Mouse (Mus musculus): ENCODE measurements at regions not wholly inside any gene's neighbourhood (a gene's known extent, or its start where the extent isn't known, plus 50 kb on each side); places are given as distances from the start of the nearest gene placed in this dataset.
"Not testable (repeated sequence)": the region's sequence is repeated elsewhere in the genome, so short reads cannot be mapped to it uniquely, and the experiment has no call there.

GRCm38 (mm10) chr4:10723341-10723740 is 151.0 kb upstream of the 2610301B20Rik start:
- H3K36me3 ChIP-seq (ENCODE audit: control insufficient read depth, insufficient read depth, low read length), result no peaks in the 10 kb centered on the region
- H3K4me3 ChIP-seq (ENCODE audit: control insufficient read depth, insufficient read depth, low read length), result no peak overlapping the region
- no peak overlapping the region for H3K27ac ChIP-seq (ENCODE audit: control insufficient read depth, insufficient read depth, low read length)
- H3K4me1 ChIP-seq (replicated peaks; ENCODE audit: control insufficient read depth, insufficient read depth, low read length), result no peaks in the 10 kb centered on the region
- WGBS, result 90% methylated on average over 4 of the region's 4 CpGs
- TF ChIP-seq CTCF (IDR thresholded peaks at IDR 0.05; ENCODE audit: borderline replicate concordance, control insufficient read depth, extremely low read depth, insufficient read depth, low read length, poor library complexity), result no peak
- no peak for TF ChIP-seq POLR2A (IDR thresholded peaks at IDR 0.05; ENCODE audit: control insufficient read depth, extremely low read depth, insufficient read depth, low read length, poor library complexity)
- H3K27me3 ChIP-seq (ENCODE audit: control insufficient read depth, insufficient read depth, low read length), result no peaks in the 10 kb centered on the region
- no peak for DNase-seq

GRCm38 (mm10) chr4:10727894-10728293 is 146.4 kb upstream of the 2610301B20Rik start:
- no peaks in the 10 kb centered on the region for H3K36me3 ChIP-seq (ENCODE audit: control insufficient read depth, insufficient read depth, low read length)
- no peaks in the 10 kb centered on the region for H3K27me3 ChIP-seq (ENCODE audit: control insufficient read depth, insufficient read depth, low read length)
- no peak overlapping the region for H3K27ac ChIP-seq (ENCODE audit: control insufficient read depth, insufficient read depth, low read length)
- 92% methylated on average over 3 of the region's 3 CpGs for WGBS
- no peak for DNase-seq
- no peak overlapping the region for H3K4me3 ChIP-seq (ENCODE audit: control insufficient read depth, insufficient read depth, low read length)
- TF ChIP-seq POLR2A (IDR thresholded peaks at IDR 0.05; ENCODE audit: control insufficient read depth, extremely low read depth, insufficient read depth, low read length, poor library complexity) (no peak), CTCF (IDR thresholded peaks at IDR 0.05; ENCODE audit: borderline replicate concordance, control insufficient read depth, extremely low read depth, insufficient read depth, low read length, poor library complexity) (no peak)
- H3K4me1 ChIP-seq (replicated peaks; ENCODE audit: control insufficient read depth, insufficient read depth, low read length), result no peaks in the 10 kb centered on the region

- Histone ChIP-seq H3K27ac (ENCODE audit: control insufficient read depth, insufficient read depth, low read length) (no peak overlapping the region), H3K36me3 (ENCODE audit: control insufficient read depth, insufficient read depth, low read length) (no peaks in the 10 kb centered on the region), H3K4me3 (ENCODE audit: control insufficient read depth, insufficient read depth, low read length) (no peak overlapping the region), H3K27me3 (ENCODE audit: control insufficient read depth, insufficient read depth, low read length) (no peaks in the 10 kb centered on the region), H3K4me1 (replicated peaks; ENCODE audit: control insufficient read depth, insufficient read depth, low read length) (peaks cover 4% of the 10 kb centered on the region; the same call in 1 of the 2 replicates)
- 18% methylated on average over 3 of the region's 3 CpGs for WGBS
- no peak for DNase-seq
- no peak for TF ChIP-seq CTCF (IDR thresholded peaks at IDR 0.05; ENCODE audit: borderline replicate concordance, control insufficient read depth, extremely low read depth, insufficient read depth, low read length, poor library complexity)
- TF ChIP-seq POLR2A (IDR thresholded peaks at IDR 0.05; ENCODE audit: control insufficient read depth, extremely low read depth, insufficient read depth, low read length, poor library complexity), result no peak
These were observed 129.1 kb upstream of the 2610301B20Rik start for GRCm38 (mm10) chr4:10745207-10745606.

GRCm38 (mm10) chr4:10748816-10749215 is 125.5 kb upstream of the 2610301B20Rik start:
- WGBS, result 97% methylated on average over 8 of the region's 8 CpGs
- DNase-seq, result no peak
- Histone ChIP-seq H3K4me1 (replicated peaks; ENCODE audit: control insufficient read depth, insufficient read depth, low read length) (peaks cover 4% of the 10 kb centered on the region; the same call in 1 of the 2 replicates), H3K4me3 (ENCODE audit: control insufficient read depth, insufficient read depth, low read length) (no peak overlapping the region), H3K36me3 (ENCODE audit: control insufficient read depth, insufficient read depth, low read length) (no peaks in the 10 kb centered on the region), H3K27me3 (ENCODE audit: control insufficient read depth, insufficient read depth, low read length) (no peaks in the 10 kb centered on the region), H3K27ac (ENCODE audit: control insufficient read depth, insufficient read depth, low read length) (no peak overlapping the region)
- TF ChIP-seq POLR2A (IDR thresholded peaks at IDR 0.05; ENCODE audit: control insufficient read depth, extremely low read depth, insufficient read depth, low read length, poor library complexity) (no peak), CTCF (IDR thresholded peaks at IDR 0.05; ENCODE audit: borderline replicate concordance, control insufficient read depth, extremely low read depth, insufficient read depth, low read length, poor library complexity) (no peak)

GRCm38 (mm10) chr4:10750377-10751062 is 123.8 kb upstream of the 2610301B20Rik start:
- not testable (repeated sequence) for H3K27me3 ChIP-seq (ENCODE audit: control insufficient read depth, insufficient read depth, low read length); DNase-seq; H3K36me3 ChIP-seq (ENCODE audit: control insufficient read depth, insufficient read depth, low read length); H3K27ac ChIP-seq (ENCODE audit: control insufficient read depth, insufficient read depth, low read length); H3K4me3 ChIP-seq (ENCODE audit: control insufficient read depth, insufficient read depth, low read length); H3K4me1 ChIP-seq (replicated peaks; ENCODE audit: control insufficient read depth, insufficient read depth, low read length)
- 95% methylated on average over 6 of the region's 6 CpGs for WGBS

- Histone ChIP-seq H3K27me3 (ENCODE audit: control insufficient read depth, insufficient read depth, low read length) (no peaks in the 10 kb centered on the region), H3K27ac (ENCODE audit: control insufficient read depth, insufficient read depth, low read length) (no peak overlapping the region), H3K4me3 (ENCODE audit: control insufficient read depth, insufficient read depth, low read length) (no peak overlapping the region), H3K36me3 (ENCODE audit: control insufficient read depth, insufficient read depth, low read length) (no peaks in the 10 kb centered on the region), H3K4me1 (replicated peaks; ENCODE audit: control insufficient read depth, insufficient read depth, low read length) (no peaks in the 10 kb centered on the region)
- TF ChIP-seq CTCF (IDR thresholded peaks at IDR 0.05; ENCODE audit: borderline replicate concordance, control insufficient read depth, extremely low read depth, insufficient read depth, low read length, poor library complexity), result no peak
- no peak for TF ChIP-seq POLR2A (IDR thresholded peaks at IDR 0.05; ENCODE audit: control insufficient read depth, extremely low read depth, insufficient read depth, low read length, poor library complexity)
- WGBS, result 40% methylated on average over 5 of the region's 5 CpGs
- DNase-seq, result no peak
These were observed 121.1 kb upstream of the 2610301B20Rik start for GRCm38 (mm10) chr4:10753176-10753575.

GRCm38 (mm10) chr4:10759491-10759890 is 114.8 kb upstream of the 2610301B20Rik start:
- DNase-seq, result no peak
- TF ChIP-seq CTCF (IDR thresholded peaks at IDR 0.05; ENCODE audit: borderline replicate concordance, control insufficient read depth, extremely low read depth, insufficient read depth, low read length, poor library complexity) (no peak), POLR2A (IDR thresholded peaks at IDR 0.05; ENCODE audit: control insufficient read depth, extremely low read depth, insufficient read depth, low read length, poor library complexity) (no peak)
- Histone ChIP-seq H3K4me1 (replicated peaks; ENCODE audit: control insufficient read depth, insufficient read depth, low read length) (no peaks in the 10 kb centered on the region), H3K27me3 (ENCODE audit: control insufficient read depth, insufficient read depth, low read length) (no peaks in the 10 kb centered on the region), H3K4me3 (ENCODE audit: control insufficient read depth, insufficient read depth, low read length) (no peak overlapping the region), H3K27ac (ENCODE audit: control insufficient read depth, insufficient read depth, low read length) (no peak overlapping the region), H3K36me3 (ENCODE audit: control insufficient read depth, insufficient read depth, low read length) (no peaks in the 10 kb centered on the region)
- WGBS, result 99% methylated on average over 4 of the region's 4 CpGs
